Mouse (Mus musculus) thymus, adult 2 months (tissue): ENCODE data around the gene Gtpbp1.

ENCODE experiments used
- CTCF ChIP-seq: fragments of 200-500 bp; IDR thresholded peaks from 2 replicates; pipeline ENCODE4 v1.5.1; 2012; ENCODE audit warnings: mild to moderate bottlenecking, control low read depth, low read length, moderate library complexity, borderline replicate concordance; ENCODE audit not compliant: control insufficient read depth, poor library complexity, insufficient read depth; ENCODE audit errors: extremely low read depth
- POLR2A ChIP-seq: fragments of 200-500 bp; IDR thresholded peaks from 2 replicates; pipeline ENCODE4 v1.6.1; 2012; ENCODE audit warnings: mild to moderate bottlenecking, low read length, control low read depth, moderate library complexity; ENCODE audit not compliant: control insufficient read depth, poor library complexity, insufficient read depth; ENCODE audit errors: extremely low read depth

DNA sequence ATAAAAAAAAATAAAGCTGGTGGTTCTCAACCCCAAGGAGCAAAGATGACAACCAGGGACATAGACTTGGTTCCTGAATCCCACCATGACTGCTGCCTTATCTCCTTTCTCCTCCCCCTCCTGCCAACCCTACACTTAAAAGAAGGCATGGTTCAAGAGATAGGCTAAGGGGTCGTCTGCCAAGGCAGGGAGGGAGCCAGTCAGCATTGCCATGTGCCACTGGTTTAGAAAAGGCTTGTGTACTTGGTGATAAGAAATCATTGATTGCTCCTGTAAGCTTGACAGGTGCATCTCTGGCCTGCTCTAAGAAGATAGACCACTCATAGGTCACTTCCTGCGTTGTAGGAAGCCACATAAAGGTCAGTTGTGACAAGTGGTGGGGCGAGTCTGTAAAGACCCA is 4.9 kb downstream of the Gtpbp1 start:
- TF ChIP-seq POLR2A: no peak
- no peak for TF ChIP-seq CTCF
